Mouse (Mus musculus) T-helper 2 cell (primary cell): ENCODE measurements at regions not wholly inside any gene's neighbourhood (a gene's known extent, or its start where the extent isn't known, plus 50 kb on each side); places are given as distances from the start of the nearest gene placed in this dataset.

Experiments used
- in situ Hi-C: fragments of 300-600 bp; cut with MboI, MseI; formaldehyde crosslinking; loops from one replicate; pipeline ENCODE4 v1.15.1; 2025; ENCODE audit warnings: high pct_unique_total_duplicates

GRCm38 (mm10) chr9:74650036-74650435 is 211.7 kb upstream of the Onecut1 start:
- in situ Hi-C loops: no loop called here

- in situ Hi-C loops: no loop called here
Observed at GRCm38 (mm10) chr9:74655956-74656355, 205.8 kb upstream of the Onecut1 start.

- in situ Hi-C loops: no loop called here
Observed at GRCm38 (mm10) chr9:74656392-74656791, 205.3 kb upstream of the Onecut1 start.

- in situ Hi-C loops: loop anchor here (10.0 kb wide), 1 partner anchor 547 kb away; no protein-coding TSS in a partner anchor
Observed at GRCm38 (mm10) chr9:74671356-74671952, 190.3 kb upstream of the Onecut1 start.

GRCm38 (mm10) chr9:74672261-74672660 is 189.5 kb upstream of the Onecut1 start:
- in situ Hi-C loops: loop anchor here (10.0 kb wide), 1 partner anchor 547 kb away; no protein-coding TSS in a partner anchor

- in situ Hi-C loops: no loop called here
Observed at GRCm38 (mm10) chr9:74698229-74698628, 163.5 kb upstream of the Onecut1 start.

GRCm38 (mm10) chr9:74705698-74706097 is 156.0 kb upstream of the Onecut1 start:
- in situ Hi-C loops: no loop called here

- in situ Hi-C loops: no loop called here
Observed at GRCm38 (mm10) chr9:74707608-74708007, 154.1 kb upstream of the Onecut1 start.

- in situ Hi-C loops: no loop called here
Observed at GRCm38 (mm10) chr9:74711698-74712097, 150.0 kb upstream of the Onecut1 start.

- in situ Hi-C loops: no loop called here
Observed at GRCm38 (mm10) chr9:74732451-74732850, 129.3 kb upstream of the Onecut1 start.

- in situ Hi-C loops: no loop called here
Observed at GRCm38 (mm10) chr9:74741949-74742348, 119.8 kb upstream of the Onecut1 start.

- in situ Hi-C loops: no loop called here
Observed at GRCm38 (mm10) chr9:74747886-74748285, 113.8 kb upstream of the Onecut1 start.

- in situ Hi-C loops: no loop called here
Observed at GRCm38 (mm10) chr9:74758025-74758424, 103.7 kb upstream of the Onecut1 start.

- in situ Hi-C loops: no loop called here
Observed at GRCm38 (mm10) chr9:74758876-74759275, 102.8 kb upstream of the Onecut1 start.

GRCm38 (mm10) chr9:74780419-74780818 is 81.3 kb upstream of the Onecut1 start:
- in situ Hi-C loops: no loop called here

- in situ Hi-C loops: no loop called here
Observed at GRCm38 (mm10) chr9:74793394-74793793, 68.3 kb upstream of the Onecut1 start.

- in situ Hi-C loops: no loop called here
Observed at GRCm38 (mm10) chr9:74795994-74796393, 65.7 kb upstream of the Onecut1 start.

GRCm38 (mm10) chr9:74797272-74797844 is 64.4 kb upstream of the Onecut1 start:
- in situ Hi-C loops: no loop called here

- in situ Hi-C loops: no loop called here
Observed at GRCm38 (mm10) chr9:74801091-74801490, 60.6 kb upstream of the Onecut1 start.

- in situ Hi-C loops: no loop called here
Observed at GRCm38 (mm10) chr9:74811437-74811836, 50.3 kb upstream of the Onecut1 start.
